ENCODE assay signal across 8 mouse cellular contexts in genomic region chr16:67617811-67618210, GRCm38 (mm10). TPM values are rescaled to one million over a fixed set of nuclear protein-coding genes. Genes with fewer than 3 reads are reported as not detected.
A peak's percentile ranks its signal among the peaks of the same experiment; 100 is the strongest.
DNase-seq lines count a peak whose midpoint lies in the region; ATAC-seq and TF ChIP-seq lines count a peak whose summit lies in the region.

No protein-coding gene starts in this region.

- no peak for TF ChIP-seq POLR2A in ES-Bruce4 (IDR thresholded peaks at IDR 0.05; ENCODE audit: insufficient read depth, low read length)

- no peak overlapping the region for H3K27ac ChIP-seq in ES-Bruce4 (ENCODE audit: insufficient read depth, low read length)
- no peak overlapping the region for H3K27ac ChIP-seq in embryonic facial prominence, embryonic 11.5 days (replicated peaks; ENCODE audit: low read depth, low read length)
- no peak overlapping the region for H3K27ac ChIP-seq in intestine, embryonic 16.5 days (ENCODE audit: low read length)
- H3K27ac ChIP-seq in midbrain, embryonic 16.5 days (ENCODE audit: low read length) = peak overlapping the region; percentile 82

- H3K4me2 ChIP-seq in embryonic facial prominence, embryonic 11.5 days (ENCODE audit: low read depth, low read length) = peak overlapping the region; percentile 58
- peak overlapping the region; percentile 54 for H3K4me2 ChIP-seq in intestine, embryonic 16.5 days (ENCODE audit: low read depth, low read length)
- peak overlapping the region; percentile 58 for H3K4me2 ChIP-seq in midbrain, embryonic 16.5 days (ENCODE audit: low read length)

- peaks cover 4% of the 10 kb centered on the region for H3K27me3 ChIP-seq in ES-Bruce4 (ENCODE audit: control insufficient read depth, insufficient read depth, low read length, poor library complexity, severe bottlenecking)
- H3K27me3 ChIP-seq in embryonic facial prominence, embryonic 11.5 days (ENCODE audit: control insufficient read depth, insufficient read depth, low read length) = 0 out of 2 replicates have a peak, but pooled peaks cover 4% of the 10 kb centered on the region
- H3K27me3 ChIP-seq in intestine, embryonic 16.5 days (replicated peaks; ENCODE audit: control insufficient read depth, insufficient read depth, low read length) = peaks cover 12% of the 10 kb centered on the region
- no peaks in the 10 kb centered on the region for H3K27me3 ChIP-seq in midbrain, embryonic 16.5 days (ENCODE audit: control insufficient read depth, insufficient read depth, low read depth, low read length)

- TF ChIP-seq EP300 in ES-Bruce4 (IDR thresholded peaks at IDR 0.05; ENCODE audit: insufficient read depth, low read depth, low read length) = no peak

- no peak for ATAC-seq in embryonic facial prominence, embryonic 11.5 days (replicated peaks; ENCODE audit: insufficient number of reproducible peaks, low FRiP score, low TSS enrichment, low read depth)
- ATAC-seq in intestine, embryonic 16.5 days = no peak
- ATAC-seq in midbrain, embryonic 16.5 days = peak; percentile 2; the same call in 1 of the 2 replicates

- H3K9me3 ChIP-seq in ES-Bruce4 (replicated peaks; ENCODE audit: control insufficient read depth, insufficient read depth, low read length, poor library complexity, severe bottlenecking) = no peaks in the 10 kb centered on the region
- H3K9me3 ChIP-seq in embryonic facial prominence, embryonic 11.5 days (replicated peaks; ENCODE audit: control insufficient read depth, low read length) = no peaks in the 10 kb centered on the region
- H3K9me3 ChIP-seq in intestine, embryonic 16.5 days (ENCODE audit: control insufficient read depth, low read length) = no peaks in the 10 kb centered on the region
- H3K9me3 ChIP-seq in midbrain, embryonic 16.5 days (replicated peaks; ENCODE audit: control insufficient read depth, low read length, poor library complexity, severe bottlenecking) = no peaks in the 10 kb centered on the region

- H3K4me3 ChIP-seq in ES-Bruce4 (ENCODE audit: low read depth, low read length) = peak overlapping the region; percentile 53
- H3K4me3 ChIP-seq in embryonic facial prominence, embryonic 11.5 days (ENCODE audit: low read depth, low read length) = peak overlapping the region; percentile 34
- H3K4me3 ChIP-seq in intestine, embryonic 16.5 days (ENCODE audit: low read length) = peak overlapping the region; percentile 32
- peak overlapping the region; percentile 84 for H3K4me3 ChIP-seq in midbrain, embryonic 16.5 days (ENCODE audit: low read depth, low read length)

- no peak for TF ChIP-seq CTCF in ES-Bruce4 (IDR thresholded peaks at IDR 0.05; ENCODE audit: low read depth, low read length)

- no peak overlapping the region for H3K9ac ChIP-seq in ES-Bruce4 (ENCODE audit: low read depth, poor library complexity, severe bottlenecking)
- H3K9ac ChIP-seq in embryonic facial prominence, embryonic 11.5 days (replicated peaks; ENCODE audit: low read length) = no peak overlapping the region
- no peak overlapping the region for H3K9ac ChIP-seq in intestine, embryonic 16.5 days (ENCODE audit: low read depth, low read length)
- H3K9ac ChIP-seq in midbrain, embryonic 16.5 days (ENCODE audit: low read depth, low read length) = peak overlapping the region; percentile 64

- no peaks in the 10 kb centered on the region for H3K4me1 ChIP-seq in ES-Bruce4 (ENCODE audit: control insufficient read depth, insufficient read depth, low read length)
- no peaks in the 10 kb centered on the region for H3K4me1 ChIP-seq in embryonic facial prominence, embryonic 11.5 days (ENCODE audit: control insufficient read depth, insufficient read depth, low read length)
- H3K4me1 ChIP-seq in intestine, embryonic 16.5 days (ENCODE audit: control insufficient read depth, insufficient read depth, low read length) = peaks cover 3% of the 10 kb centered on the region; the same call in 1 of the 2 replicates
- H3K4me1 ChIP-seq in midbrain, embryonic 16.5 days (ENCODE audit: control insufficient read depth, insufficient read depth, low read length) = peaks cover 10% of the 10 kb centered on the region

- no peaks in the 10 kb centered on the region for H3K36me3 ChIP-seq in ES-Bruce4 (ENCODE audit: control insufficient read depth, insufficient read depth, low read length, poor library complexity, severe bottlenecking)
- no peaks in the 10 kb centered on the region for H3K36me3 ChIP-seq in embryonic facial prominence, embryonic 11.5 days (replicated peaks; ENCODE audit: control insufficient read depth, insufficient read depth, low read depth, low read length)
- no peaks in the 10 kb centered on the region for H3K36me3 ChIP-seq in intestine, embryonic 16.5 days (ENCODE audit: control insufficient read depth, insufficient read depth, low read length)
- no peaks in the 10 kb centered on the region for H3K36me3 ChIP-seq in midbrain, embryonic 16.5 days (ENCODE audit: control insufficient read depth, insufficient read depth, low read length)

- peak; percentile 4 for DNase-seq in adrenal gland, postnatal 25 days
- DNase-seq in adrenal gland, postnatal 10 days = no peak
- peak; percentile 44 for DNase-seq in embryonic facial prominence, embryonic 11.5 days (ENCODE audit: low spot score)
- no peak for DNase-seq in ovary, postnatal 10 days (ENCODE audit: low spot score)
- DNase-seq in thymus, postnatal 0 days (ENCODE audit: low spot score) = no peak

- 2% methylated on average over 25 of the region's 25 CpGs for WGBS in embryonic facial prominence, embryonic 11.5 days
- WGBS in intestine, embryonic 16.5 days = 1% methylated on average over 25 of the region's 25 CpGs
- WGBS in midbrain, embryonic 16.5 days = under 1% methylated on average over 23 of the region's 25 CpGs

RNA-seq across cellular contexts. Expression of gene Cadm2, which starts 2.9 kb away (rescaled TPM):
- 0.76 and 1.2 TPM in 2 replicates for total RNA-seq in adrenal gland, postnatal 25 days (2021)
- total RNA-seq in adrenal gland, postnatal 10 days (2021) = 1 to 10 TPM in 1 of 2 experiments, under 1 TPM in 1; 0.69 to 1.9 TPM
- 1.6 and 1.7 TPM in 2 replicates for polyA plus RNA-seq in ES-Bruce4 (2011; ENCODE audit: insufficient read depth, insufficient read length, low read depth, missing spikeins)
- 0.81 and 1.6 TPM in 2 replicates for polyA plus RNA-seq in embryonic facial prominence, embryonic 11.5 days (2014; fragmentation: Nextera tagmentation; extraction: Ambion mirVana)
- 0.24 and 0.38 TPM in 2 replicates for polyA plus RNA-seq in intestine, embryonic 16.5 days (2015; fragmentation: Nextera tagmentation; extraction: Ambion mirVana)
- 71.4 and 75.6 TPM in 2 replicates for polyA plus RNA-seq in midbrain, embryonic 16.5 days (2015; fragmentation: Nextera tagmentation; extraction: Ambion mirVana)
- polyA plus RNA-seq in thymus, postnatal 0 days (2015; fragmentation: Nextera tagmentation; extraction: Ambion mirVana) = 0.21 and 0.56 TPM in 2 replicates

Comparison
In these comparisons a context has a peak if more than half of its experiments do, and no peak if none do; other contexts are left out.
1. DNase-seq: peak in adrenal gland, postnatal 25 days (single experiment) and embryonic facial prominence, embryonic 11.5 days (single experiment); none in adrenal gland, postnatal 10 days (single experiment), ovary, postnatal 10 days (single experiment) and thymus, postnatal 0 days (single experiment).
2. H3K4me3 ChIP-seq: peak in every context shown above with its lines; median percentile 84 in midbrain, embryonic 16.5 days; 53 in ES-Bruce4; 34 in embryonic facial prominence, embryonic 11.5 days; 32 in intestine, embryonic 16.5 days.
3. RNA of gene Cadm2, which starts 2.9 kb away (polyA plus RNA-seq): 71.4 to 75.6 TPM in midbrain, embryonic 16.5 days; 1.6 to 1.7 TPM in ES-Bruce4, 0.81 to 1.6 TPM in embryonic facial prominence, embryonic 11.5 days, 0.21 to 0.56 TPM in thymus, postnatal 0 days and 0.24 to 0.38 TPM in intestine, embryonic 16.5 days; every median in the first group is over 10 times any median in the second.
4. Peak in every context shown above with its lines, with median percentiles within 50 percentile points of each other: H3K4me2 ChIP-seq.